Mouse (Mus musculus) cerebellum, postnatal 36 days (tissue): ENCODE results near the gene Fmod.

Experiments used
- DNase-seq, 2 experiments: peaks; one replicate each; pipeline ENCODE4 v3.0.0; 2021 to 2022; ENCODE audit warnings: mixed read lengths in 2 of 2

Fmod gene

DNA sequence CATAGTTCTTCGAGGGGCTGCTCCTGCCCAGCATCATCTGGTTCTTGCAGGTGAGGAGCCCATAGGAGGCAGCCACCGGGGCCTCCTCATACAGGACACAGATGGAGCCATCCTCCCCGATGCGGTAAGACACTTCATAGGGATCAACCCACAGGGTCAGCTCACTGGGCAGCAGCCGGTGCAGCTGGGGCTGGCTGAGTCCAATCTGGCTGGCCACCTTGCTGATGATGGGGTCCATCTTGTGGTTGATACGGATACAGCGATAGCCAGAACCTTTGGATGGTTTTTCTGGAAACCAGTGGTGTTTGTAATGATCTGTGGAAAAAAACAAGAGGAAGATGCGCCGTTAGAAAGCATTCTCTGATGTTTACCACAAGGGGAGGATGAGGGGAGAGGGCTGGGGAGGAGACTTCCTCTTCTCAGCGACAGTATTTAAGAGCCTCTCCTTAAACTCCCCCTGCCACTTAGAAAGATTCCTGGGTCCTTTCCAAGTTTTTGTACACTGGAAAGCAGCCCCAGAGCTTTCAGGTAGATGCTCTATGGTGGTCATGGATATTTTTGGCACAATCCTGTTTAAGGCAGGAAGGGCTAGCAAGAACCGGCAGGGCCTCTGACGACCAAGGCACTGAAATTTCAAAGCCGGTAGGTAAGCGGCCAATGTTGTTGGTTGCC lies 40.5 kb downstream of the Fmod start:
- peak in 1 of 2 experiments; percentile 53 for DNase-seq

DNA sequence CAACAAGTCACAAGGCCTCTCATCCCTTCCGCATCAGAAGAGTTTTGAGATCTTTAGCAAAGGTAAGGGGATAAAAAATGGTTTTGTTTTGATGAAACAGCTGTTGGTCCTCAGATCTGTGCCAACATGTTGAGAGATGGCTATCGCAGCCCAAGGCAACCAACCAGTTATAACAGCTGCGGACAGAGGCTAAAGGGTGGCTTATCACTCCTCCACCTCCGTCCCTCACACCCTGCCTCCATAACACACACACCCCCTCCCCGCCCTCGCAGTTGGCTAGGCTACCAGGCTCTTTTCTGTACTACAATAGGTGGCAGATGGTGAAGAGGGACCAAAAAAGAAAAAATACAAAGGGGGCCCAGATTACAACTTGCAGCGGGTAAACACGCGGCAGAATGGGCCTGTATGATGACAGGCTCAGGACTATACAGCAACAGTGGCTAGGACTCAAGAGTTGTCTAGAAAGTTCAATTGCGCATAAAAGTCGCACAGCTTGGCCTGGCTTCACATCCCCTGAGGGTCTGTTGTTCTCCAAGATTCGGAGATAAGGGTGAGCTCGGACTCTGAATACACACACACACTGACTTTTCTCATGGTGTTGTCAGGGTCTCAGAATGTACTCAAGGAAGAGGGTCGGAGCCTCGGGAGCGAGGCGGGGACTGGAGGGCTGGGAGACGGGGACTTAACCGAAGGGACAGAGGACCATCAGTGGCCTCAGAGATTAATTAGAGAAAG lies 41.2 kb downstream of the Fmod start:
- DNase-seq, result peak in 1 of 2 experiments; percentile 54

DNA sequence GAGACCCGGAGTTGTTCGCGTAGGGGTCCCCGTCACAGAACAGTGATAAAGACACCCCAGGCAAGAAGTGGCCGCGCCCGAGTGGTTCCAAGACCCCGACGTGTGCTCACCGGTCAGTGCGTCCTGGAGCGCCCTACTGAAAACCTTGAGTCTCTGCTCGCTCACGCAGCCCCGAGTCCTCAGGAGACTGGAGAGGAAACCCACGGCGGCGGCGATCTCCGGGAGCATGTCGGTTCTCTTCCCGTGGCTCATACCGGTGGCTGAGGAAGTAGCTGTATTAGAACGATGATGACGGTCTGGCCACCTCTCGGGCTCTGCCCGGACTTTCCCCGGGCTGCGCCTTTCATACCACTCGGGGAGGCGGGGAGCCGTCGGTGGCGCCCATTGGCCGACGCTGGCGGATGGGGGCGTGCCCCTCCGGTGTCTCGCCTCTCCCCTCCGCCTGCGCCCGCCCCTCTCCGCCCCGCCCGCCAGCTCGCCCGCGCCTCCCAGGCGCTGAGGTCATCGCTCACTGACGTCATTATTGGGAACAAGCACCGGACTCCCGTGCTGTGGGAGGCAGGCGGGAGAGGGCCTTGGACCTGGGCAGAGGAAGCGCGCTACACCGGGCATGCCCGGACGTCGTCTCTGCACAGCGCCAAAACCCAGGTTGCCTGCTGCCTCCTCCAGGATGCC lies 41.9 kb downstream of the Fmod start, which contains the start of gene Btg2:
Gene Btg2, minus strand, starts transcription at position 319 of the 675 bp plus-strand sequence.
- DNase-seq, result peak; percentile 96 to 99

DNA sequence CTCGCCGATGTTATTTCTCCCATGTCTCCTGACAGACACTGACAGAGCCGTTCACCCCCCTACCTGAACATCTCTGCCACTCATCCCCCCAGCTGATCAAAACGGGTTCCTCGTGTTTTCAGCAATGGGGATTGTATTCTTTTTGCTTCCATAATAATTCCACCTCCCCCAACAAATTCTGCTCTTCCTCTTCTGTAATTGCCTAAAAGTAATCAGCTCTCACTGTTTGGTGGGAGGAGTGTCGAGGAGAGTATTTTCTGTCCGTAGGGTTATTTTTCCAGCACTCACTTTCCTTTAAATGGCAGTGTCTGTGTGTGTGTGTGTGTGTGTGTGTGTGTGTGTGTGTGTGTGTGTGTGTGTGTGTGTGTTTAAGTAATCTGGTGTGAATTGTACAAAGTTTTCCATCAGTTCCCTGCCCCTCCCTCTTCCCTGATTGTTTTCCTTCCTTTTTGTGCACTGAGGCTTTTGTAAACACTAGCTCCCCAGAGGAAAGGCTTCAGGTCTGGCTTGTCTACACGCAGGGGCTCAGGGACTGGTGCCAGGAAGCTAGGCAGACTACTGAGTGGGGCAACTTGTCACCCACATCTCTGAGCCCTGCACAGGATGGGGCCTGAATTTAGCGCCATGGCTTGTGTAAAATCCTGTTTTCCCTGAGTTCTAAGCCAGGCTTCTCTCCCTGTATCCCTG lies 42.6 kb downstream of the Fmod start:
- peak in 1 of 2 experiments; percentile 44 for DNase-seq

GRCm38 (mm10) chr1:134080406-134080805 lies 43.4 kb downstream of the Fmod start:
- DNase-seq, result no peak

DNA sequence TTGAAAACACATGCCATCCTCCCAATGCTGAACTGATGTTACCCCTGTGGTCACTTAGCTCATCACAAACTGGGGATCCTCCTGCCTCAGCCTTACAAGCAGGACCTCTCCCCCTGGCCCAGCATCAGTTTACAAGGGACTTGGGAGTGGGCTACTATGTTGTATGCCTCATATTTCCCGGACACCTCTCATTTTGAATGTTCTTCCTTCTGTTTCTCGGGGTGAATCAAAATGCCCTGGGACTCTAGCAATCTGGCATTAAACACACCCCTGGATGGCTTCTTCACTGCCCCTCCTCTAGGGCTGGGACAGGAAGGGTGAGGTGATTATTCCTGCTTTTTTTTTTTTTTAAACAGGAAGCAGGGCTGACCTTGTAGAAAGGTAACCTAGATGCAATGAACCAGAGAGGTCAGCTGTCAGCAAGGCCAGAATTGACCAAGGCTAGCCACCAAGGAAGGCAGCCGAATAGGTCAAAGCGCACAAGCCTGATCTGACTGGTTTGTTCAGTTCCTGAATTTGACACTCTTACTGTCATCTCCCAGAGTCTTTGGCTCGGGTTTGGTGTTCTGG lies 43.9 kb downstream of the Fmod start:
- DNase-seq, result no peak

GRCm38 (mm10) chr1:134082987-134083516 lies 46.0 kb downstream of the Fmod start:
- DNase-seq, result peak in 1 of 2 experiments; percentile 46

DNA sequence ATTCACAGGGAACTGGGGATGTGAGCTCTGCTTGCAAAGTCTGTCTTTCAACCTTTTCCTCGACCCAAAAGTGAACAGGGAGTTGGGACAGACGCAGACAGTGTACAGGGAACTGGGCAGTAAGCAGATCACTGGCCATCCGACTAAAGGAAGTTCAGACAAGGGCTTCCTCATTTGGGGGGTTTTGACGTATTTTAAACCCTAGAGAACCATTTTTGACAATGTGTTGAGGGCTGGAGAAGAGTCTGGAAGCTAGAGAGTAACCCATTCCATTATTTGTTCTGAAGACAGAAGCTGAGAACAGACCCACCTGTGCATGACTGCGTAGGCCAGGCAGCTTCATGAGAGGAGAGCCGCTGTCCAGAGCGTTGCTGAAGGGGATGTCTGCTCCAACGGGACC lies 46.6 kb downstream of the Fmod start:
- no peak for DNase-seq

- DNase-seq, result peak; percentile 40 to 61
Observed at GRCm38 (mm10) chr1:134084128-134084527, 47.1 kb downstream of the Fmod start.

DNA sequence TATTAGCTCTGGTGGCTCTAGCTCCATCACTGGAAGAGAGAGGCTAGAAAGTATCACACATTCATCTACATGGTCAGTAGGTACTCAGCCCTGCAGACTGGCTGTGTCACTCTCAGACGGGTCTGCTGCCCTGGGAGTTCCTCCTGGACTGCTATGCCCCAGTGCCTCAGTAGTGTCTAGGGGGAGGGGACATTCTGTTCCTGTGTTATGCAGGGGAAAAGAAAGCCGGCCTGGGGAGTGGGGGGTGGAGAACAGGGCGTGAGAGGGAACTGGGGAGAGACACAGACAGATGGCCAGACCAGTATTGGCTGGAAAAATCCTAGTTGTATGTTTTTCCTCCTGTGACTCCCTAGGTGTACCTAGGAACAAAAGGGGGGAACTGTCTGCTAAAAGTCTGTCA lies 49.0 kb downstream of the Fmod start:
- no peak for DNase-seq

- peak; percentile 56 to 64 for DNase-seq
Observed at GRCm38 (mm10) chr1:134086811-134087398, 49.9 kb downstream of the Fmod start.

- no peak for DNase-seq
Observed at GRCm38 (mm10) chr1:134089074-134089473, 52.0 kb downstream of the Fmod start.

- no peak for DNase-seq
Observed at GRCm38 (mm10) chr1:134091851-134092250, 54.8 kb downstream of the Fmod start.

DNA sequence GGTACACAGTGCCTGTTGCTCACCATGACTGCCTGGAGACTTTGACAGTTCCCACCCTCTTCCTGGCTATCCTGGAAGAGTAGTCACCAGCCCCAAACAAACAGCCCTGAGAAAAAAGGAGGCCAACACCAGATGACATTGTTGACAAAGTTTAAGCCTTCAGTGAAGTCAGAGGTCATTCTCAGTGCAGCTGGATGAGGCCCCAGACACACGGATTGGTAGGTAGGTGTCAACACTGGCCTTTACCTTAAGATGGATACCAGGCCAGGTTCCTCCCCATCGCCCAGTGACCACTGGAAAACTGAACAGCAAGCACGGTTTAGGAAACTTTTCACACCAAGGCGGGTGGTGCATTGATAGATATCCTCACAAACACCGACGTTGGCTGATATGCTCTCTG lies 55.3 kb downstream of the Fmod start:
- no peak for DNase-seq

GRCm38 (mm10) chr1:134092852-134093770 lies 56.1 kb downstream of the Fmod start:
- peak; percentile 88 to 93 for DNase-seq

GRCm38 (mm10) chr1:134093771-134094526 lies 56.9 kb downstream of the Fmod start:
- DNase-seq, result no peak

GRCm38 (mm10) chr1:134095033-134095612 lies 58.1 kb downstream of the Fmod start:
- no peak for DNase-seq

- DNase-seq, result no peak
Observed at GRCm38 (mm10) chr1:134095721-134096120, 58.7 kb downstream of the Fmod start.

DNA sequence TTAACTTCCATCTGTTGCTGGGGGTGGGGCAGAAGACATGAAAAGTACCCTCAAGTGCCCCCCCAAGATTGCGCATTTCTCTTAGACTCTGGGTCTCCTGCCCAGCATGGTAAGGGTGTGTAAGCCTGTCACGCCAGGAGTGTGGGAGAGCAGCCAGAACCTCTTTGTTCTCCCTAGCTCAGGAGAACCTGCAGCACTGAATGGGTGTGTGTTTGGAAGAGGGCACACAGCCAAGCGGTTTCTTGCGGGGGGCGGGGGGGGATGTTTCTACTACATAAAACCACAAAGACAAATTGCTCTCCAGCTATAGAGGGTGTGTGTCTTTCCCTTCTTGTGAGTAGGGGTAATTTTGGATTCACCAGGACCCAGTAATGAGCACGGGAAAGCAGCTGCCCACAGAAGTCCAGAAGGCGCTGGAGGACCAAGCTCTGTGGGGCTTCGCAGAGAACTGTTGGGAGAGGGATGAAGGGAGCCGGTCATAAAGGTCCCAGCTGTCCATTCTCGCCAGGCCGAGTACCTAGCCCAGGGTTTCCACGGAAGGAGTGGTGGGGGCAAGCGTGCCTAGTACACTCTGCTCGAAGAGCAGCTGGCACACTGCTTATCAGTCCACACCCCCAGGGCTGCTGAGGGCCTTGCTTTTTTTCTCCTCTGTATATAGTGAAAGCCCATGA lies 59.3 kb downstream of the Fmod start:
- DNase-seq, result no peak
